Mouse (Mus musculus) erythroblast, embryonic 14.5 days (primary cell): ENCODE measurements around the gene Hs1bp3. TPM values are rescaled to one million over a fixed set of nuclear protein-coding genes. Genes with fewer than 3 reads are reported as not detected.

ENCODE experiments used
- H3K27me3 ChIP-seq: 2 replicates; pipeline ENCODE4 v1.6.1; 2012; ENCODE audit warnings: inconsistent platforms; ENCODE audit not compliant: control insufficient read depth
- H3K36me3 ChIP-seq: 2 replicates; pipeline ENCODE4 v1.6.1; 2012; ENCODE audit warnings: mild to moderate bottlenecking, inconsistent platforms; ENCODE audit not compliant: control insufficient read depth
- H3K4me1 ChIP-seq: 2 replicates; pipeline ENCODE4 v1.6.1; 2012; ENCODE audit warnings: inconsistent platforms; ENCODE audit not compliant: control insufficient read depth
- H3K4me3 ChIP-seq: replicated peaks from 2 replicates; pipeline ENCODE3; 2012; ENCODE audit warnings: moderate library complexity, mild to moderate bottlenecking, inconsistent platforms
- H3K9me3 ChIP-seq: 2 replicates; pipeline ENCODE4 v1.6.1; 2012; ENCODE audit warnings: low read length, inconsistent platforms, mixed read lengths; ENCODE audit not compliant: control insufficient read depth
- GATA1 ChIP-seq: IDR thresholded peaks from 2 replicates; pipeline ENCODE4 v1.6.1; 2012; ENCODE audit warnings: low read length, inconsistent platforms, mixed read lengths
- TAL1 ChIP-seq: IDR thresholded peaks from 3 replicates; pipeline ENCODE4 v1.6.1; 2012; ENCODE audit warnings: low read length, inconsistent platforms, mixed read lengths
- polyA plus RNA-seq: library from polyadenylated mRNA; stranded (reverse); fragments of >175 nt; gene quantifications from 2 replicates; pipeline ENCODE4 v1.2.3, GENCODE M21; 2012

Hs1bp3 gene
- polyA plus RNA-seq, 1 experiment: 0.15 TPM

DNA sequence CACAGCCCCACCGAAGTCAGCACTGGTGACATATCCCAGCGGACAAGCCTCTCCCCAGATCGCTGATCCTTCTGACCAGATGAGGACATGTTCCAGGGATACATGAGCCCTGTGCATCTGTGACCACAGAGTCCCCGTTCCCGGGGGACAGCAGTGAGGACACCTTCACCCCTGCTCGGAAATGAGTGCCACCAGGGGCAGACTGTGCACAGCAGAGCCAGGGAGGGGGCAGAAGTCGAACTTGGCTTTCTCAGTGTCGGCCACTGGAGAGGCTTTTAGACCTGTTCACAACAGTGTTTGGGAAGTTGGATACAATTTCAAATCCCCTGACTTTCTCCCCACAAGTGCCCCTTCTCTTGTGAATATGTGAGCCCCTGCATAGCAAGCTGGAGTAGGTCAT, 23.7 kb upstream of the Hs1bp3 start:
- no peaks in the 10 kb centered on the region for H3K9me3 ChIP-seq

DNA sequence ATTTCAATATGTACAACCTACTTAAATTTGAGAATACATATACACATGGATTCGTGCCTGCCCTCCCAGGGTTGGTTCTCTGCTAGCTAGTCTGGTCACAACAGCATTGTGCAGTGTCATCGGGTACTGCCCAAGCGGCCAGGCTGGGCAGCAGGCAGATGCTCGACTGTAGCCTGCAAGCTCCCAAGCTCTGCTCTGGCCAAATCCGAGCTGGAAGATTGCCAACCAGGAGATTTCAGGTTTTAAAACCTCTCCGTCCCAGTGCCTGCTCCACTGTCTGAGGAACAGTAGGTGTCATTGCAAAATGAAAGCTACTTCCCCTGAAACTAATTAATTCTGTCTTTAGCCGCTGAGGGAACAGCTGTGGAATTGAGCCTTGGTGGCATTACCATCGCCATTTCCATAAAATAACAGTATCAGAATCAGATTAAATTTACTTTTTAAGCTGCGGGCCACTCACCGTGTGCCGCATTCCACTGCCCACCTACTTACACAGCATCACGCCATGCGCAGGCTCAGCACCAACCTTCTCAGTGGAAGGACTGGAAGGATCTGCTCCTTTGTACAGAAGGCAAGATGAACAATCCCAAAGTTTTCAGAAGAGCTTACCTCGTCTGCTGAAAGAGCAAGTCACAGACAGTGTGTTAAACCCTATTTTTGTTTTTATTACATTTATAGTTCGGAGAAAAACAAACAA, 21.9 kb upstream of the Hs1bp3 start:
- Histone ChIP-seq H3K4me1 (no peaks in the 10 kb centered on the region), H3K36me3 (no peaks in the 10 kb centered on the region), H3K4me3 (no peak overlapping the region), H3K27me3 (peaks cover 15% of the 10 kb centered on the region), H3K9me3 (no peaks in the 10 kb centered on the region)
- no peak for TF ChIP-seq TAL1
- TF ChIP-seq GATA1: no peak

More for the DNA sequence above, 23.7 kb upstream of the Hs1bp3 start:
- Histone ChIP-seq H3K4me3 (no peak overlapping the region), H3K27me3 (no peaks in the 10 kb centered on the region), H3K36me3 (peaks cover 1% of the 10 kb centered on the region), H3K4me1 (no peaks in the 10 kb centered on the region)
- TF ChIP-seq GATA1: no peak
- no peak for TF ChIP-seq TAL1

DNA sequence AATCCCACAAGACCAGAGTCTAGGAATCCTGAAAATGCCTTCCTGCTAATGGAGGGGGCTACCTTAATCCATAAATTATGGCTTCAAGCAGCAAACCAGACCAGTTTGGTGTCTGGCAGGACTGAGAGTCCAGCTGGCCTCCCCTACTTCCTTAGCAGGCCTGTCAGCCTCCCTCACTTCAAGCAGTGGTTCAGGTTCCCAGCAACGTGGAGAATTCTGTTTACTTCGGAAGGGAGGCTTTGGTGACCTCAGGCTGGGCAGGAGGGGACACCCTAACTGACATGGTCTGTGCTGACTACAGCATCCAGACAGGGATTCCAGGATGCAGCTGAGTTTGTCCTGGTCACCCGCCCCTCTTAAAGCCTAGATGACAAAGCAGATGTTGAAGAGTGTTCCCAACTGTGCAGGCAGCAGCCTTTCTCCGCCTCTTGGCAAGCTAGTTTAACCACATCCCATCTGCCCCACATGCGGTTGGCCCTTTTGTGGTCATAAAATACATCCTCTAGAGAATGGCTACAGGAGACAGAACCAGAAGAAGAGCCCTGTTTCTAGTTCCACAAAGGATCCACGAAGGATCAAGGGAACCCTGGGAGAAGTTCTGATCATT, 17.8 kb upstream of the Hs1bp3 start:
- TF ChIP-seq GATA1: no peak
- no peak for TF ChIP-seq TAL1
- Histone ChIP-seq H3K36me3 (no peaks in the 10 kb centered on the region), H3K4me3 (no peak overlapping the region), H3K27me3 (peaks cover 55% of the 10 kb centered on the region), H3K9me3 (peaks cover 4% of the 10 kb centered on the region; the same call in 1 of the 2 replicates), H3K4me1 (no peaks in the 10 kb centered on the region)

DNA sequence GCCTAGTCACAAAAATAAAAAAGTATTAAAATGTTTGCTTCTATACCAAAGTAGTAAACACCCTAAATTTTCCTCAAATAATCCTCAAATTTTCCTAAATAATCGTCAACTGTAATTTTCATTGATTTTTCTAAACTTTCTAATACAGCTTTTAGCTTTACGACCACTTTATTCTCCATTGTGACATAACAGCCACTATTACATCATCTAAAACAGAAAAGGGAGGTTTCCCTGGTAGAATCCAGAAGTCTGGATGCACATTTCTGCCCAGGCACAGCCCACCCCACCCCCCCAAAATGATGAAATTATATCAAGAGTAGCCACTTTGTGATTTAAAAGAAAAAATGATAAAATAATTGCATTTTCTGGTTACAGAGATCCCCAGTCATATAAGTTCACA, 17.1 kb upstream of the Hs1bp3 start:
- peaks cover 63% of the 10 kb centered on the region for H3K27me3 ChIP-seq
- H3K4me1 ChIP-seq: no peaks in the 10 kb centered on the region
- no peak overlapping the region for H3K4me3 ChIP-seq
- TF ChIP-seq TAL1 (no peak), GATA1 (no peak)
- H3K9me3 ChIP-seq: peaks cover 4% of the 10 kb centered on the region; the same call in 1 of the 2 replicates
- H3K36me3 ChIP-seq: no peaks in the 10 kb centered on the region

DNA sequence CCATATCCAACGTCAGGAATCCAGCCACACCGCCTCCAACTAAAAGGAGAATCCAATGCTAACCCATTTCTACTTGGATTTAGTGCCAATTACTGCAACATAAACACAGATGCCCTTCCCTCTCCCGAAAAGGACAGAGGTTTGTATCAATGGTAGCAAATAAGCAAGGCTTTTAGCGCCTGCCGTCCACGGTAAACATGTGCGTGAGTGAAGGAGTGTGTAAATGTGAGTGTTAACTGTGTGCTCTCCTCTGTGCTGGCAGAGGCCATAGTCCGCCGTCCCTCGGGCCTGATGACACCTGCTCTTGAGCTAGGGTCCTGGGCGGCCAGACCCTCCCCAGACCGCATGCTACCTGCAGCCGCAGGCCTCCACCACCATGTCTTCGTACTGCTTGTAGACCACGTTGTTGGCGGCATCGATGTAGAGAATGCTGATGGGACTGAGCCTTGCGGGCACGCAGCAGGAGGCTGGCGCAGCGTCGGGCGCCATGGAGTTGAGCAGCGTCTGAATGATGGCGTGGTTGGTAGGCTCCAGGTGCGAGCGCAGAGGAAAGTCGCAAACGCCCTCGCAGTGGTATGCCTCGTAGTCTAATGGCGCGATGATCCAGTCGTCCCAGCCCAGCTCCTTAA, 15.5 kb upstream of the Hs1bp3 start:
- no peak overlapping the region for H3K4me3 ChIP-seq
- H3K36me3 ChIP-seq: no peaks in the 10 kb centered on the region
- peaks cover 4% of the 10 kb centered on the region; the same call in 1 of the 2 replicates for H3K9me3 ChIP-seq
- peaks cover 78% of the 10 kb centered on the region for H3K27me3 ChIP-seq
- TF ChIP-seq TAL1 (no peak), GATA1 (no peak)
- no peaks in the 10 kb centered on the region for H3K4me1 ChIP-seq

DNA sequence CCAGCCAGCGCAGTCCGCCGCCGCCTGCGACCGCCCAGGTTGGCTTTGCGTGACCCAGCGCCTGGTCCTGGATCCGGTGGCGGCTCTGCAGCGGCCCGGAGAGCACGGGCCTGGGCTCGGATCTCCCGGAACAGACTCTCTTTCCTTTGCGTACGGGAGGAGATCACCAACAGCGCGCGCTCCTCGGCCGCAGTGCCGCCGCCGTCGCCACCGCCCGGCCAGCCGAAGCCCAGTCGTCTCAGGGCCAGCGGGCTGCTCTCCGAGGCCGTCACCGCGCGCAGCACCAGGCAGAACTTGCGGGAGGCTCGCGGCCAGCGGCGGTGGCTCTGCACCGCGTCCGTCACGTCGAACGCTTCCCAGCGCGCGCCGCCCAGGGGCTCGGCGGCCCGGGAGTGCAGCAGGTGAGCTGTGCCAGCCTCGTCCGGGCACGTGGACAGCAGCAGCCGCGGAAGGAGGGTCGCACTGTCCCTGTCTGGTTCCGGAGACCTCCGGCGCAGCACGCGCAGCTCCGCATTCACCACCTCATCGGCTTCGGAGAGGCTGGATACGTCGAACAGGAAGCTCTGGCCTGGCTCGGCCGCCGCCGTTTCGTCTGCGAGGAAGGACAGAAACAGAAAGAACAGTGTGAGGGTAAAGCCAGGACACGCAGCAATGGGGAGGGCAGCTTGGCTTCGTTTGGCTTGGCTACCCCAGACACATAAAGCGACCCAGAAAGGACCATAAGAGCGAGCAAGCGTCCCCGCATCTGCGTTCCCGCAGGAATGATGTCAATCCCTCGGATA, 14.7 kb upstream of the Hs1bp3 start:
- TF ChIP-seq GATA1 (no peak), TAL1 (no peak)
- Histone ChIP-seq H3K4me1 (no peaks in the 10 kb centered on the region), H3K36me3 (no peaks in the 10 kb centered on the region), H3K9me3 (peaks cover 4% of the 10 kb centered on the region; the same call in 1 of the 2 replicates), H3K4me3 (no peak overlapping the region), H3K27me3 (peaks cover 87% of the 10 kb centered on the region)

DNA sequence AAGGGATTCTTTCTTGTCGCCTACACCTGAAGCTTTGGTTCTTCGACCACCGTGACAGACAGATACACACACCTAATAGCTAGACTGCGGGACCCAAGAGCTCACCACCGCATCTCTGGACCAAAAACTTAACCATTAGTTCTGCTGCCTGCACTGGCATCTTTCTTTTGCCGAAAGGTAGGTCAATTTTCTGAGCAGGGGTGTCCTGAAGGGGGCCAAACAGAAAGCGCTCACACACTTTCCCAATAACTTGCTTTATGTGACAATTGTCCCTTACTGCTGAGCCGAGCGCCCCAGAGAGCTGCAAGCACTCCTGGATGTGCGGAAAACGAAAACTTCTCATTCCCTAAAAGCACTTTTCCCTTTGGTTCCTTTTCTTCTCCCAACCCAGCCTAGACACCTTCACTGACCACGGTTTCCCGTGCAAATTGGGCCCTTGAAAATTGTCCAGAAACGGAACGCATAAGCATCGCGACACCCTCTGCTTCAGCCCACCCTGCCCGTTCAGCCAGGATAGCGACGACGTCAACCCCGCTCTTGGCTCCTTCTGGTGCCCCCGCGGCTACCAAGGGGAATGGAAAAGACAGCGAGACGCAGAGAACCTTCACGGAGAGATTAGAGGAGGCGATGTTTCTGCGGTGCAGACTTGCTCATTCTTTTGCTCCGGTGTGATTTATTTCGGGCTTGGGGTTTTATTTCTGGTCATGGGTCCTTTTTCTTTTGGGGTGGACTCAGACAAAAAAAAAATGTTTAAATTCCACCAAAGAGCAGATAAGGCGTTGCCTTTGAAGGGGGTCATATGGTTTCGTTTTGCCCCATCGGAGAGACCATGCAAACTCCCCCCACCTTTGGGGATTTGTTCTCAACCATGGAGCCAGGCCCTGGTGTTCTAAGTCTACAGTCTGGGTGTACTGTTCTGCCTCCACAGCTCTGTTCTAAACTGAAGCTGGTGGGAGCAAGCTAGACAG, 13.8 kb upstream of the Hs1bp3 start:
- TF ChIP-seq GATA1 (no peak), TAL1 (no peak)
- Histone ChIP-seq H3K9me3 (peaks cover 4% of the 10 kb centered on the region; the same call in 1 of the 2 replicates), H3K4me3 (no peak overlapping the region), H3K27me3 (peaks cover 95% of the 10 kb centered on the region), H3K36me3 (no peaks in the 10 kb centered on the region), H3K4me1 (no peaks in the 10 kb centered on the region)

DNA sequence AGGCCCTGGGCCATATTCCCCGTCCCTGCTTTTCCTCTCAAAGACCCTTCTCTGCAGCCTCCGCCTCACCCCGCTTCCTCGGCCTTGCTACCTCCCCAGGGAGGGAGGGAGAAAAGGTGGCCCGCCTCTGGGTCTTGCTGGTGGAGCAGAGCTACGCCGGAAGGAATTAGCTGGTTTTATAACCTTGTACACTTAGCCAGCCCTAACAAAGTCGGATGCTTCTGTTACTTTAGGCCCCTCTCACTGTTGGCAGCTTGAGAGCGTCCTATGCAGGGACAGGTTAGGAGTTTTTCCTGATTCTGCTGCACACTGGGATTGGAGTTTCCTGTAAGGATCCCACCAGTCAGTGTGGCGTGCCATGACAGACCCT, 13.1 kb upstream of the Hs1bp3 start:
- Histone ChIP-seq H3K4me1 (no peaks in the 10 kb centered on the region), H3K9me3 (peaks cover 4% of the 10 kb centered on the region; the same call in 1 of the 2 replicates), H3K36me3 (no peaks in the 10 kb centered on the region), H3K27me3 (peaks cover 95% of the 10 kb centered on the region), H3K4me3 (no peak overlapping the region)
- no peak for TF ChIP-seq GATA1
- TF ChIP-seq TAL1: no peak
